Comparison of ENCODE assay signal across 8 mouse cellular contexts in genomic region chr3:110142314-110143205, GRCm38 (mm10). TPM values are rescaled to one million over a fixed set of nuclear protein-coding genes. Genes with fewer than 3 reads are reported as not detected.
DNase-seq lines count a peak whose midpoint lies in the region; ATAC-seq and TF ChIP-seq lines count a peak whose summit lies in the region.

No protein-coding gene starts in this region.

- H3K36me3 ChIP-seq in E14TG2a.4 (ENCODE audit: insufficient read depth, low read length): no peaks in the 10 kb centered on the region
- H3K36me3 ChIP-seq in heart, embryonic 14.5 days (ENCODE audit: control insufficient read depth, insufficient read depth, low read length): no peaks in the 10 kb centered on the region
- no peaks in the 10 kb centered on the region for H3K36me3 ChIP-seq in midbrain, embryonic 15.5 days (replicated peaks)

- WGBS in heart, embryonic 14.5 days: 1% methylated on average over 64 of the region's 77 CpGs
- WGBS in midbrain, embryonic 15.5 days: under 1% methylated on average over 77 of the region's 77 CpGs

- peaks cover 11% of the 10 kb centered on the region for H3K4me1 ChIP-seq in E14TG2a.4 (replicated peaks; ENCODE audit: low read depth, low read length)
- H3K4me1 ChIP-seq in heart, embryonic 14.5 days (ENCODE audit: control insufficient read depth in 2 of 2, insufficient read depth in 2 of 2, low read length in 2 of 2): peaks cover 0 to 2% of the 10 kb centered on the region in 2 experiments; a peak in 1 of 4 replicates
- peaks cover 9% of the 10 kb centered on the region; the same call in 1 of the 2 replicates for H3K4me1 ChIP-seq in midbrain, embryonic 15.5 days

- DNase-seq in frontal cortex, adult 2 months (ENCODE audit: extremely low spot score in 1 of 2, low spot score in 1 of 2): no peak
- DNase-seq in cerebellum, postnatal 4 days (ENCODE audit: low spot score in 2 of 2): peak; percentile 31 to 32
- DNase-seq in layer of hippocampus, postnatal 25 days (ENCODE audit: extremely low spot score in 1 of 2, low spot score in 1 of 2): peak; percentile 18 to 48
- DNase-seq in yolk sac, embryonic 10.5 days (ENCODE audit: low spot score): peak; percentile 5

- peak overlapping the region; percentile 60 for H3K9ac ChIP-seq in heart, embryonic 14.5 days (ENCODE audit: low read length)
- H3K9ac ChIP-seq in midbrain, embryonic 15.5 days: peak overlapping the region; percentile 80

- peak overlapping the region; percentile 81 for H3K4me3 ChIP-seq in E14TG2a.4 (replicated peaks; ENCODE audit: low read length)
- peak overlapping the region; percentile 62 to 64 for H3K4me3 ChIP-seq in heart, embryonic 14.5 days (ENCODE audit: control insufficient read depth in 1 of 2, insufficient read depth in 1 of 2, low read depth in 1 of 2, low read length in 2 of 2)
- peak overlapping the region; percentile 66 for H3K4me3 ChIP-seq in midbrain, embryonic 15.5 days

- peak; percentile 62 for ATAC-seq in frontal cortex, adult (ENCODE audit: low TSS enrichment)
- ATAC-seq in heart, embryonic 14.5 days (ENCODE audit: insufficient number of reproducible peaks, insufficient read depth, low FRiP score, low read depth): 0 out of 2 replicates have a peak, but pooled peaks have one; percentile 21
- peak; percentile 77 for ATAC-seq in midbrain, embryonic 15.5 days (replicated peaks)

- TF ChIP-seq CTCF in E14TG2a.4 (conservative IDR thresholded peaks at IDR 0.05; ENCODE audit: low read length): no peak

- no peak overlapping the region for H3K27ac ChIP-seq in heart, embryonic 14.5 days (replicated peaks in 1 of 2; ENCODE audit: control insufficient read depth in 1 of 2, insufficient read depth in 1 of 2, low read depth in 2 of 2, low read length in 2 of 2)
- H3K27ac ChIP-seq in midbrain, embryonic 15.5 days: peak overlapping the region; percentile 89

- no peaks in the 10 kb centered on the region for H3K9me3 ChIP-seq in E14TG2a.4 (ENCODE audit: low read length)
- H3K9me3 ChIP-seq in heart, embryonic 14.5 days (ENCODE audit: control insufficient read depth, low read length): no peaks in the 10 kb centered on the region
- H3K9me3 ChIP-seq in midbrain, embryonic 15.5 days: no peaks in the 10 kb centered on the region

- peak overlapping the region; percentile 95 for H3K4me2 ChIP-seq in heart, embryonic 14.5 days (ENCODE audit: low read length)
- peak overlapping the region; percentile 88 for H3K4me2 ChIP-seq in midbrain, embryonic 15.5 days

- peaks cover 48% of the 10 kb centered on the region for H3K27me3 ChIP-seq in E14TG2a.4 (ENCODE audit: insufficient read depth, low read length)
- H3K27me3 ChIP-seq in heart, embryonic 14.5 days (ENCODE audit: control insufficient read depth, insufficient read depth, low read length): peaks cover 14% of the 10 kb centered on the region; the same call in 1 of the 2 replicates
- no peaks in the 10 kb centered on the region for H3K27me3 ChIP-seq in midbrain, embryonic 15.5 days (replicated peaks)

RNA-seq across cellular contexts. Expression of gene Ntng1, which starts 1.3 kb away (rescaled TPM):
- polyA plus RNA-seq in frontal cortex, adult 2 months (2012; rRNA removed): 30.7 and 32.6 TPM in 2 replicates
- 0.26 and 0.31 TPM in 2 replicates for polyA plus RNA-seq in heart, embryonic 14.5 days (2014; fragmentation: Nextera tagmentation; extraction: Ambion mirVana)
- 10 to 100 TPM; 26.0 to 27.6 TPM for total RNA-seq in layer of hippocampus, postnatal 25 days (2021)
- 37.5 and 48.9 TPM in 2 replicates for polyA plus RNA-seq in midbrain, embryonic 15.5 days (2015; fragmentation: Nextera tagmentation; extraction: Ambion mirVana)

Comparison
In these comparisons a context has a peak if more than half of its experiments do, and no peak if none do; other contexts are left out.
1. ATAC-seq: peak in every context shown above with its lines; median percentile 77 in midbrain, embryonic 15.5 days; 62 in frontal cortex, adult; 21 in heart, embryonic 14.5 days.
2. DNase-seq: peak in cerebellum, postnatal 4 days (2 of 2), layer of hippocampus, postnatal 25 days (2 of 2) and yolk sac, embryonic 10.5 days (single experiment); none in frontal cortex, adult 2 months (0 of 2).
3. RNA of gene Ntng1, which starts 1.3 kb away (polyA plus RNA-seq): 37.5 to 48.9 TPM in midbrain, embryonic 15.5 days and 30.7 to 32.6 TPM in frontal cortex, adult 2 months; 0.26 to 0.31 TPM in heart, embryonic 14.5 days; every median in the first group is over 10 times any median in the second.
4. Peak in every context shown above with its lines, with median percentiles within 50 percentile points of each other: H3K4me3 ChIP-seq.